Mouse (Mus musculus) CH12F3 (cell line): ENCODE results near the gene Gm44579.

Experiments
- in situ Hi-C: fragments of 300-500 bp; cut with MboI; formaldehyde crosslinking; loops from 2 replicates; pipeline ENCODE4 v1.14.3; 2020; ENCODE audit warnings: low sequenced_read_pairs

Gm44579 gene

DNA sequence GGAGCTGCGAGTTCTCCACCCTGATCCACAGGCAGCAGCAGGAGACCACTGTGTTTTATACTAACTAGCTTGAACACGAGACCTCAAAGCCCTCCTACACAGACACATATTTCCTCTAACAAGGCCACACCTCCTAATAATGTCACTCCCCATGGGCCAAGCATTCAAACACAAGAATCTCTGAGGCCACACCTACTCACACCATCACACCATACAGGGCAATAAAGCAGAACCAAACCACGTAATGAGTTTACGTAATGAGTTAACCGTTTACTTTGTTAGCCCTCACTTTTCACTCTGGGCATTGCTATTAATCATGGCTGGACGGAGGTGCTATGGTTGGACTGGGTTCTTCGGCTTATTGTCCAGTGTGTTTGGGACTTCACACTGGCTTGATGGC is 81.0 kb downstream of the Gm44579 start:
- in situ Hi-C loops = no loop called here

DNA sequence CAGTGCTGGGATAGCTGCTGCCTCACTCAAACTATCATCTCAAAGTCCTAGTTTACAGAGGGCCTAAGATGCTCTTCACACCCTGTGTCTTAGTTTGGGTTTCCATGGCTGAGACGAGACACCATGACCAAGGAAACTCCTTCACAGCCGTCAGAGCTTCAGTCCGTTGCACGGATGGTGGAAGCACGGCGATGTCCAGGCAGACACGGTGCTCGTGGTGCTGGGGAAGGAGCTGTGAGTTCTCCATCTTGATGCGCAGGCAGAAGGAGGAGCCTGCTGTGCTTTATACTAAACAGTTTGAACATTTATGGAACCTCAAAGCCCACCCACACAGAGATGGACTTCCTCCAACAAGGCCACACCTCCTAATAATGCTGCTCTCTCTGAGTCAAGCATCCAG is 83.9 kb downstream of the Gm44579 start:
- in situ Hi-C loops = no loop called here
